16 mouse cellular contexts compared by ENCODE assay signal in the genomic region with DNA sequence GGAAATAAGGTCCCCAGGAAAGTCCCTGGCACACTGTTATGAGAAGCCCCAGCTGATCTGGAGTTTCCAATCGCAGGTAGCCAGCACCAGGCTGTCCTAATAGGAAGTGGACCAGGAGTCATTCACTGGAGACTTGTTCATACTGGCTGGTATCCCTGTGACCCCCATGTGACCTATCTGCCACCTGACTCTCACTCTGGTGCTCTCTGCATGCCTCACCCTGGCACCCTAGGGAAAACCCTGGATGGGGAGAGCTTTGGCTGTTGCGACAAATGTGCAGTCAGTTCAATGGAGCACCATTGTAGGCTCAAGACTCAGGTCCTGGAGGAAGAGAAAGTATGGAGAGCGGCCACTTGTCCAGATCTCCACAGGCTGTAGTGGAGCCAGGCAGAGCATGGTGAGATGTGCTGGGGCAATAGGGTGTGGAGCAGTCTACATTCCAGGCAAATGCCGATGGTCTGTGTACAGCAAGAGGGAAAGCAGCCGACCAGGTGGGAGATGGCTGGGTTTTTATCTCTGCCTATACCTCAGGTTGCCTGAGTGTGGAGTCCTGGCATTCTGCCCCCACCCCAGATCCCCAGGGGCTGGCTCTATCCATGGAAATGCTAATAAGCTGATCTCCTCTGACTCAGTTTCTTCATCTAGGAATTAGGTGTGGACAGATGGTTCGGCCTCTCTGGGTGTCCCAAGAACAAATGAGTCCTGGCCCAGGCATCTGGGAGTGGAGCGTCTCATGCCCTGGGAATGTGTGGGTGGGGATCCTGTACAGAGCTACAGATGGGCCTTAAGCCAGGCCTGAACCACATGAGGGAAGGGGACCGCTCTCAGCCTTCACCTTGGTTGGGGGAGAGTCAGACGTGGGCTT. TPM values are rescaled to one million over a fixed set of nuclear protein-coding genes. Genes with fewer than 3 reads are reported as not detected.
A peak's percentile ranks its signal among the peaks of the same experiment; 100 is the strongest.
DNase-seq lines count a peak whose midpoint lies in the region; ATAC-seq lines count a peak whose summit lies in the region.
"Had no signal": no experiment of that assay in that cellular context is flagged by ENCODE, and none has a peak within 500 bp of the region (broad histone marks: within the 10 kb centered on the region; RNA-seq: fewer than 3 reads in every experiment).

No protein-coding gene starts in this region.

- H3K36me3 ChIP-seq in heart, embryonic 13.5 days = no peaks in the 10 kb centered on the region
- H3K36me3 ChIP-seq in lung, embryonic 15.5 days = no peaks in the 10 kb centered on the region
- H3K36me3 ChIP-seq: hindbrain, embryonic 10.5 days; liver, embryonic 13.5 days had no signal

- H3K27ac ChIP-seq in heart, embryonic 13.5 days (replicated peaks) = peak overlapping the region; percentile 51
- H3K27ac ChIP-seq in lung, embryonic 15.5 days = peak overlapping the region; percentile 56
- H3K27ac ChIP-seq: forebrain, embryonic 13.5 days; liver, embryonic 13.5 days had no signal

- H3K27me3 ChIP-seq in heart, embryonic 13.5 days (replicated peaks) = peaks cover 28% of the 10 kb centered on the region; the same call in 1 of the 2 replicates
- no peaks in the 10 kb centered on the region for H3K27me3 ChIP-seq in lung, embryonic 15.5 days

- 57% methylated on average over 9 of the region's 9 CpGs for WGBS in heart, embryonic 13.5 days
- 62% methylated on average over 9 of the region's 9 CpGs for WGBS in lung, embryonic 15.5 days

- peaks cover 17% of the 10 kb centered on the region for H3K4me1 ChIP-seq in heart, embryonic 13.5 days
- H3K4me1 ChIP-seq in lung, embryonic 15.5 days = peaks cover 21% of the 10 kb centered on the region
- H3K4me1 ChIP-seq: liver, embryonic 13.5 days had no signal

- no peak for ATAC-seq in heart, embryonic 13.5 days (ENCODE audit: extremely low read depth, insufficient number of reproducible peaks, low FRiP score, low TSS enrichment)
- ATAC-seq in lung, embryonic 15.5 days (ENCODE audit: borderline replicate concordance, extremely low read depth, low FRiP score, low TSS enrichment) = peak; percentile 43; the same call in 1 of the 2 replicates
- ATAC-seq: forebrain, embryonic 13.5 days had no signal

- DNase-seq in heart, postnatal 4 days = no peak
- peak; percentile 85 for DNase-seq in 3134 (ENCODE audit: extremely low read depth, insufficient read length, low spot score)
- peak; percentile 88 for DNase-seq in NIH3T3 (ENCODE audit: low read depth)
- no peak for DNase-seq in cerebellum, postnatal 14 days
- DNase-seq in left cerebral cortex, postnatal 4 days = no peak
- no peak for DNase-seq in right cerebral cortex, postnatal 36 days (ENCODE audit: low spot score in 2 of 2)
- DNase-seq: gastrocnemius, postnatal 10 days; kidney, adult 18-20 months; liver, embryonic 13.5 days; spleen, adult 18-20 months had no signal

- H3K9ac ChIP-seq in heart, embryonic 13.5 days = no peak overlapping the region
- H3K9ac ChIP-seq in lung, embryonic 15.5 days = no peak overlapping the region
- H3K9ac ChIP-seq: forebrain, embryonic 13.5 days; liver, embryonic 13.5 days had no signal

- H3K4me2 ChIP-seq in heart, embryonic 13.5 days = no peak overlapping the region
- H3K4me2 ChIP-seq in lung, embryonic 15.5 days = no peak overlapping the region
- H3K4me2 ChIP-seq: forebrain, embryonic 13.5 days; liver, embryonic 13.5 days had no signal

- H3K4me3 ChIP-seq in heart, embryonic 13.5 days = no peak overlapping the region
- no peak overlapping the region for H3K4me3 ChIP-seq in lung, embryonic 15.5 days
- H3K4me3 ChIP-seq: forebrain, embryonic 13.5 days; hindbrain, embryonic 10.5 days; liver, embryonic 13.5 days had no signal

- intact Hi-C loops in left cerebral cortex, postnatal 4 days (cut with DNase I) = no loop called here

- H3K9me3 ChIP-seq in heart, embryonic 13.5 days = no peaks in the 10 kb centered on the region
- no peaks in the 10 kb centered on the region for H3K9me3 ChIP-seq in lung, embryonic 15.5 days
- H3K9me3 ChIP-seq: forebrain, embryonic 13.5 days; hindbrain, embryonic 10.5 days; liver, embryonic 13.5 days had no signal

RNA-seq across cellular contexts. Expression of gene Msln, which starts 2.4 kb away (rescaled TPM):
- polyA plus RNA-seq in heart, embryonic 13.5 days (2015; fragmentation: Nextera tagmentation; extraction: Ambion mirVana) = 28.7 and 32.4 TPM in 2 replicates
- 10 to 100 TPM; 38.4 to 43.3 TPM for total RNA-seq in heart, postnatal 4 days (2021)
- polyA plus RNA-seq in lung, embryonic 15.5 days (2015; fragmentation: Nextera tagmentation; extraction: Ambion mirVana) = 15.8 and 24.2 TPM in 2 replicates
- 1 to 10 TPM; 3.0 to 3.9 TPM for total RNA-seq in left cerebral cortex, postnatal 4 days (2021)
- total RNA-seq: common myeloid progenitor, adult 5-6 weeks had no signal

RNA-seq across cellular contexts. Expression of gene Narfl, which starts 17.0 kb away (rescaled TPM):
- 27.1 and 30.6 TPM in 2 replicates for polyA plus RNA-seq in heart, embryonic 13.5 days (2015; fragmentation: Nextera tagmentation; extraction: Ambion mirVana)
- total RNA-seq in heart, postnatal 4 days (2021) = 10 to 100 TPM; 41.7 to 46.9 TPM
- 25.8 and 30.2 TPM in 2 replicates for polyA plus RNA-seq in lung, embryonic 15.5 days (2015; fragmentation: Nextera tagmentation; extraction: Ambion mirVana)
- total RNA-seq in left cerebral cortex, postnatal 4 days (2021) = 10 to 100 TPM; 24.1 to 25.1 TPM

RNA-seq across cellular contexts. Expression of gene Mslnl, which starts 20.8 kb away (rescaled TPM):
- polyA plus RNA-seq in heart, embryonic 13.5 days (2015; fragmentation: Nextera tagmentation; extraction: Ambion mirVana) = not detected in 2 replicates
- not detected for total RNA-seq in heart, postnatal 4 days (2021)
- polyA plus RNA-seq in lung, embryonic 15.5 days (2015; fragmentation: Nextera tagmentation; extraction: Ambion mirVana) = 0.44 and 0.71 TPM in 2 replicates
- not detected for total RNA-seq in left cerebral cortex, postnatal 4 days (2021)
- total RNA-seq: adrenal gland, postnatal 4 days; common myeloid progenitor, adult 5-6 weeks; gastrocnemius, postnatal 10 days had no signal
- polyA plus RNA-seq: forebrain, embryonic 13.5 days; hindbrain, embryonic 10.5 days; liver, embryonic 13.5 days had no signal

RNA-seq across cellular contexts. Expression of gene Haghl, which starts 28.9 kb away (rescaled TPM):
- 50.2 and 51.3 TPM in 2 replicates for polyA plus RNA-seq in heart, embryonic 13.5 days (2015; fragmentation: Nextera tagmentation; extraction: Ambion mirVana)
- 10 to 100 TPM; 27.8 to 29.4 TPM for total RNA-seq in heart, postnatal 4 days (2021)
- 58.3 and 59.9 TPM in 2 replicates for polyA plus RNA-seq in lung, embryonic 15.5 days (2015; fragmentation: Nextera tagmentation; extraction: Ambion mirVana)
- 10 to 100 TPM; 82.0 to 98.4 TPM for total RNA-seq in left cerebral cortex, postnatal 4 days (2021)

RNA-seq across cellular contexts. Expression of gene Rpusd1, which starts 29.1 kb away (rescaled TPM):
- polyA plus RNA-seq in heart, embryonic 13.5 days (2015; fragmentation: Nextera tagmentation; extraction: Ambion mirVana) = 13.3 and 13.7 TPM in 2 replicates
- 1 to 10 TPM; 5.4 to 6.6 TPM for total RNA-seq in heart, postnatal 4 days (2021)
- polyA plus RNA-seq in lung, embryonic 15.5 days (2015; fragmentation: Nextera tagmentation; extraction: Ambion mirVana) = 24.5 and 24.7 TPM in 2 replicates
- total RNA-seq in left cerebral cortex, postnatal 4 days (2021) = 10 to 100 TPM; 21.1 to 25.4 TPM

Comparison
In these comparisons a context has a peak if more than half of its experiments do, and no peak if none do; other contexts are left out.
1. DNase-seq: peak in 3134 (single experiment) and NIH3T3 (single experiment); none in heart, postnatal 4 days (single experiment), cerebellum, postnatal 14 days (0 of 2), left cerebral cortex, postnatal 4 days (single experiment) and right cerebral cortex, postnatal 36 days (0 of 2).
2. RNA of gene Msln, which starts 2.4 kb away (total RNA-seq): 38.4 to 43.3 TPM in heart, postnatal 4 days; 3.0 to 3.9 TPM in left cerebral cortex, postnatal 4 days; every median in the first group is over 4 times any median in the second.